Mouse (Mus musculus) ES-Bruce4 (cell line): ENCODE measurements around the gene Ap1ar.

Experiments used
- CTCF ChIP-seq: IDR thresholded peaks from one replicate; pipeline ENCODE4 v1.8.1; 2011; ENCODE audit warnings: low read depth, low read length
- POLR2A ChIP-seq: IDR thresholded peaks from one replicate; pipeline ENCODE4 v1.8.1; 2011; ENCODE audit warnings: low read length; ENCODE audit not compliant: insufficient read depth

DNA sequence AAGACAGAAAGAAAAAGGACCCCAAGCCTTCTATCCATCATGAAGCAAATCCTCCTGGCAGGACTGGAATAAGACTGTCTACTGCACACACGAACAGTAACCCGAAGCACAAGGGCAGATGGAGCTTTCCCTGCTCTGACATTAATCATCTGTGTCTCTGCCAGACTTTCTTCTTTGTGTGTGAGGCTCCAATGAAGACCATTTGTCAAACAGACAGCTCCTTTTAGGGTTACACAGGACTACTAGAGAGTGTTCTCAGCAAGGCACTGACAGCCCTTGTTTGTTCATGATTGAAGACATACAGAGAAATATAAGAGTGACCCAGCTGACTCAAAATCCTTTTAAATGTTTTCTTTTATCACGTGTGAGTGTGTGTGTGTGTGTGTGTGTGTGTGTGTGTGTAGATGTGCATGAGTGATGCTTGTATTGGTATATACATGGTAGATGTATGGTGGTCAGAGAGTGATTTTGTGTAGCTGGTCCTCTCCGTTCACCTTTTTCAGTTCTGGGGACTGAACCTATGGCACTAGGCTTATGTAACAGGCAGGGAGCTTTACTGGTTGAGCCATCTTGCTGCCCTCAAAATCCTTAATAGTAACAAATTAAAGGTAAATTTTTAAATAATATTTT lies 37.0 kb upstream of the Ap1ar start:
- TF ChIP-seq CTCF (no peak), POLR2A (no peak)
